Mouse (Mus musculus) lung, postnatal 10 days (tissue): ENCODE measurements around the gene Slc29a1.

Experiments used
- DNase-seq: peaks from one replicate; pipeline ENCODE4 v3.0.0; 2021

Gene Slc29a1

DNA sequence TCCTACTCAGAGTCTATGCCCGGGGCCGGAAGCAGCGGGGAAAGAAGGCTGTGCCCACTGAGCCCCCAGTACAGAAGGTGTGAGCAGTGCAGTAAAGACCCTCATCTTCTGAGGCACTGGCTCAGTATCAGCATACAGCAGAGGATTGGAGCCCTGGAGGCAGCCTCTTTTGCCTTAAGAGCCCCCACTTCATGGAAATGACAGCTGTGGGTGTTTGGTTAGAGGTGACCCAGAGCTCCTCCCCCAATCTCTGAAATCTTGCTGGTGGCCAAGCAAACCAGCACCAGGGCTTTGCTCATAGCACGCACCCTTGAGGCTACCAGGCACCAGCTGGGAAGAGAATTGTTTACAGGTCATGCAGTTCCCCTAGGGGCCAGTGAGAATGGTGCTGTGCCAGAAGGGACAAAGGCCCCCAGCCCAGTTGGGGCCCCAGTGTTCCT lies 32.2 kb downstream of the Slc29a1 start:
- DNase-seq = no peak

DNA sequence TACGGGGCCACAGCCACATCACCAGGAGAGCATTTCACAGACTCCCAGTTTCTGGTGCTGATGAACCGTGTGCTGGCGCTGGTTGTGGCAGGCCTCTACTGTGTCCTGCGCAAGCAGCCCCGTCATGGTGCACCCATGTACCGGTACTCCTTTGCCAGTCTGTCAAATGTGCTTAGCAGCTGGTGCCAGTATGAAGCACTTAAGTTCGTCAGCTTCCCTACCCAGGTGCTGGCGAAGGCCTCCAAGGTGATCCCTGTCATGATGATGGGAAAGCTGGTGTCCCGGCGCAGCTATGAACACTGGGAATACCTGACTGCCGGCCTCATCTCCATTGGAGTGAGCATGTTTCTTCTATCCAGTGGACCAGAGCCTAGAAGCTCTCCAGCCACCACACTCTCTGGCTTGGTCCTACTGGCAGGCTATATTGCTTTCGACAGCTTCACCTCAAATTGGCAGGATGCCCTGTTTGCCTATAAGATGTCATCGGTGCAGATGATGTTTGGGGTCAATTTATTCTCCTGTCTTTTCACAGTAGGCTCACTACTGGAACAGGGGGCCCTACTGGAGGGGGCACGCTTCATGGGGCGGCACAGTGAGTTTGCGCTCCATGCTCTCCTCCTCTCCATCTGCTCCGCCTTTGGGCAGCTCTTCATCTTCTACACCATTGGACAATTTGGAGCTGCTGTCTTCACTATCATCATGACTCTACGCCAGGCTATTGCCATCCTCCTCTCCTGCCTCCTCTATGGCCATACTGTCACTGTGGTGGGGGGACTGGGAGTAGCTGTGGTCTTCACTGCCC lies 32.8 kb downstream of the Slc29a1 start:
- DNase-seq = no peak

DNA sequence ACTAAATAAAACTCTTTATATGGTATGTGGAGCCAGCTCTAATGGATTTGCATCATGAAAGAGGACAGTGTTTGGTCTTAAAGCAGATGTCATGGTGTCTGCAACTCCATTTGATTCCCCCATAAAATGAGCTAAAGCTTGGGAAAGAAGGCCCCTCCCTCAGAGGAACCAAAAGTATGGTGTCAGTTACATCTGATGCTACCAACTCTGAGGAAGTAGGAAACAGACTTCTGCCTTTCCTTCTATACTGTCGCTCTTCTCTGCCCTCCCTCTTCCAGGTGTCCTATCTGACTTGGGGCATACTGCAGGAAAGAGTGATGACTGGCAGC lies 33.4 kb downstream of the Slc29a1 start:
- no peak for DNase-seq

- no peak for DNase-seq
Observed at GRCm38 (mm10) chr17:45565103-45565502, 34.3 kb downstream of the Slc29a1 start.

GRCm38 (mm10) chr17:45564531-45565084 lies 34.8 kb downstream of the Slc29a1 start:
- no peak for DNase-seq

DNA sequence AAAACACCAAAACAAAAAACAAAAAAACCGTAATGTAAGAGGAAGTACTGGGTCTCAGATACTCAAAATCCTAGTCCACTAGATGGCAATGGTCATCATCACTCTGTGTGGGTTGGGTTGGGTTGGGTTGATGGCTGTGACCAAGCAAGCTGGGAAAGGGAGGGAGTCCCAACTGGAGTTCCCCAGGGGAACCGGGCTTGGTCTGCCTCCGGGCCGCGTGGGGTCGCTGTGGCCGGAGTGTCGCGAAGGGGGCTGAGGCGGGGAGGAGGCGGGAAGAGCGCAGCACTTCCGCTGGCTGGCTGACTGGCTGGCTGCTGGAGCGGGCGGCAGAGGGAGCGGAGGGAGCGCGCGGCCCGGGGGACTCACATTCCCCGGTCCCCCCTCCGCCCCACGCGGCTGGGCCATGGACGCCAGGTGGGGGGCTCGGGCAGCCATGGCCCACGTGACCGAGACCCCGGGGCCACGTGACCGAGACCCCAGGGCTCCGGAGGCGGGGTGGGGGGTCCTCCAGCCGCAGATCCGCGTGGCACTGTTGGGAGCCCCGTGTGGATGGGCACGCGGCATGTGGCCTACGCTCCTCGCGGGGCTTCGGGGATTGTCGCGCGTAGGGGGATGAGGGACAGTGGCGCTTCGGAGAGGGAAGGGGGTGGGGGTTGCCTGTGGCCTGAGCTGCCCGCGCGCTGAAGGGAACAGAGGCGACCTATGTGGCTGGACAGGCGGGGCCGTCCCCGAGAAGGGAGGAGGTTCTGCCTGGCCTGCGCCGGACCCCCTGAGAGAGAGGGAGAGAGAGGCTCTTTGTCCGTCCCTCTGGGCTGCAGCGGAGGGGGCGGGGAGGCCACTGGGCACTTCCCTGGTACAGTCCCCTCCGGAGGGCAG lies 35.5 kb downstream of the Slc29a1 start, which contains the start of gene Slc35b2:
Gene Slc35b2 (plus strand): TSS at position 220 of the 876 bp plus-strand sequence.
- DNase-seq = peak; percentile 97

DNA sequence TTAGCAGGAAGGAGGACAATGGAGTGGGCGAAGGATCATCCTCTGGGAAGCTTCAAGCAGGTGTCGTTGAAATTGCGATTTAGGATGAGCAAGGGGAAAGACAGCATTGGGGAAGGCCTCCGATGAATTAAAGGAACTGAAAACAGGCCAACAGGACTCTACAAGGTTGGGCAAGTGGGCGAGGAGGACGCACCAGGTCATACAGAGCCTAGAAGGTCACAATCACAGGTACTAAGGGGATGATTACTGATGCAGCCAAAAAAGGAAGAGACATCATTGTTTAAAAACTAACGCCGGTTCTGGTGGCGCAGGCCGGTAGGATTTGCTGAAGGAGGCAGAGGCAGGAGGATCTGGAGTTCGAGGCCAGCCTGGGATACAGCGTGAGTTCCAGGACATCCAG lies 36.2 kb downstream of the Slc29a1 start:
- DNase-seq = no peak

- no peak for DNase-seq
Observed at GRCm38 (mm10) chr17:45559732-45560525, 39.5 kb downstream of the Slc29a1 start.

GRCm38 (mm10) chr17:45557998-45558862 lies 41.2 kb downstream of the Slc29a1 start:
- no peak for DNase-seq

DNA sequence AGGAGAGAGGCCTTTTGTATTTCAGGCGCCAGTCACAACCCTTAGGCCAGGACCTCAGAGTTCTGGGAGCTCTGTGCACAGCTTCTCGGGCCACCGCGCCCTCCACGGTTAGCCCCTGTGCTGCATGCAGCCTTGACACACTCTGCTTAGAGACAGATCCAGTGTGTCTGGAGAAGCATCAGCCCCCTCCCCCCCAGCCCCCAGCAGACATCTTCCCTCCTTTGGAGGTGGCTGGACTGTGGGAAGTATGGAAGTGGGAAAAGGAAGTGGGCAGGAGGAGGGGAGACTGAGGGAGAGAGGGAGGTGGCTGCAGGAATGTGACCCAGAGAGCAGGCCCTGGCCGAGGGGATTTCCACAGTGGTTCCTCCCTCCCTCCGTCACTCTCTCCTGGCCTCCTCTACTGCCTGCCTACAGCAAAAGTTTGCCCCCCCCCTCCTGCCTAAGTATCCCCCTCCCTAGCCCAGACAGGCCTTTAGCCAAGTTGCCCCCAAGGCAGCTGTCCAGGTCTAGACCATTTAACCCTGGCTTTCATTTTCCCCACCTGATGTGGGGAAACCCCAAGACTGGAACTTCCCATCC lies 42.1 kb downstream of the Slc29a1 start:
- DNase-seq = no peak

DNA sequence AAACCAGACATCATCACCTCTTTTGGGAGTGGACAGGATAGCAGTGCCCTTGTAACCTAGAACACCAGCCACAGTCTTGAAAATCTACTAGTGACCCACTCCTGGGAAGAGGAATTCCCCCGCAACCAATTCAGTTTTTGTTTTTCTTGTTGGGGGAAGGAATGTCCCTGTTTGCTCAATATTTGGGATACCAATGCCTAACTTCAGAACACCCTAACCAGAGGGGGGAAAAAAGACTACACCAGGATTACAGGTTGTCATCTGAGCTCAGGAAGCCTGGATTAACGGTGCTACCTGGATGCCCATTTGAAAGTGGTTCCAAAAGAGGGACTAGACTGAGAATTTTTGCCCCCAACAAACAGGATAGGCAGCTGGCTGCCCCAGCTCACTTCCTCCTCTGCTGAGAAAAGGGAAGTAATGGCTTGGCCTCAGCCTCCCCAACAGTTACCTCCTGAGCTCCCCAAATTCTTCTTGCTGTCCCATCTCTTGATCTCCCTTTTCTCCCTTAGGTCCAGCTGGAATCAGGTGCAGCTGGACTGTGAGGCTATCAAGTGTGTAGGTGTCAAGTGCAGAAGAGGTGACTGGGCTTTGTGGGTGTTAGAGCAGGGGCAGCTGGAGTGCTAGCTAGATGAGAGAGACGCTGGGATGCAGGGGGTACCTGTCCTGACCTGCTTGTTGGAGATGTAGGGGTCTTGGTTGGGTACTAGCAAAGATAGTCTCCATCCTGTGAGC lies 42.7 kb downstream of the Slc29a1 start:
- DNase-seq = no peak

- DNase-seq = no peak
Observed at GRCm38 (mm10) chr17:45556107-45556489, 43.3 kb downstream of the Slc29a1 start.

- peak; percentile 97 for DNase-seq
Observed at GRCm38 (mm10) chr17:45555452-45556106, 43.8 kb downstream of the Slc29a1 start, which contains the start of gene Nfkbie. Nfkbie (plus strand) TSS chr17:45555703.

- DNase-seq = no peak
Observed at GRCm38 (mm10) chr17:45554420-45554819, 45.0 kb downstream of the Slc29a1 start.

GRCm38 (mm10) chr17:45553065-45553464 lies 46.3 kb downstream of the Slc29a1 start:
- DNase-seq = no peak

GRCm38 (mm10) chr17:45551816-45552451 lies 47.5 kb downstream of the Slc29a1 start:
- peak; percentile 83 for DNase-seq

- no peak for DNase-seq
Observed at GRCm38 (mm10) chr17:45551249-45551796, 48.1 kb downstream of the Slc29a1 start.

DNA sequence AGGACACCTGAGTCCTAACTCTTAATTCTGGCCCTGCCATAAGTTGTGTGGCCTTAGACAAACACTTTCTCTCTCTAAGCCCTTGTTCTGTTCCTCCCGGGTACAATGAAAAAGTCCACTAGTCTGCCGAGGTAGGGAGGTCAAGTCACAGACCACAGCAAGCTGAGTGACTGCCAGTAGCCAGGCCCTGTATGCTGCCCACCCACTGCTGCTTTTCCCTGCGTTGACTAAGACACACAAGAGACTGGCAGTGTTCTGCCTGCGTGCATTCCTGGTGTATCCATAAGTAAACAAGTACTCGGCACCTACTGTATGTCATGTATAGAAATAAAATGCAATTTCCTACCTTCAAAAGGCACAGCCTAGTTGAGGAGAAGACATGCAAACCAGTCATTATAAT lies 49.2 kb downstream of the Slc29a1 start:
- no peak for DNase-seq

GRCm38 (mm10) chr17:45549617-45550181 lies 49.7 kb downstream of the Slc29a1 start, which contains the start of gene Tmem151b:
Tmem151b (minus strand) TSS chr17:45549677.
- peak; percentile 13 for DNase-seq
